Mouse (Mus musculus): Measurements from ENCODE around the gene Zdhhc22. TPM values are rescaled to one million over a fixed set of nuclear protein-coding genes. Genes with fewer than 3 reads are reported as not detected.

The Zdhhc22 gene
- total RNA-seq, 2 experiments from 2014 or later = not detected

DNA sequence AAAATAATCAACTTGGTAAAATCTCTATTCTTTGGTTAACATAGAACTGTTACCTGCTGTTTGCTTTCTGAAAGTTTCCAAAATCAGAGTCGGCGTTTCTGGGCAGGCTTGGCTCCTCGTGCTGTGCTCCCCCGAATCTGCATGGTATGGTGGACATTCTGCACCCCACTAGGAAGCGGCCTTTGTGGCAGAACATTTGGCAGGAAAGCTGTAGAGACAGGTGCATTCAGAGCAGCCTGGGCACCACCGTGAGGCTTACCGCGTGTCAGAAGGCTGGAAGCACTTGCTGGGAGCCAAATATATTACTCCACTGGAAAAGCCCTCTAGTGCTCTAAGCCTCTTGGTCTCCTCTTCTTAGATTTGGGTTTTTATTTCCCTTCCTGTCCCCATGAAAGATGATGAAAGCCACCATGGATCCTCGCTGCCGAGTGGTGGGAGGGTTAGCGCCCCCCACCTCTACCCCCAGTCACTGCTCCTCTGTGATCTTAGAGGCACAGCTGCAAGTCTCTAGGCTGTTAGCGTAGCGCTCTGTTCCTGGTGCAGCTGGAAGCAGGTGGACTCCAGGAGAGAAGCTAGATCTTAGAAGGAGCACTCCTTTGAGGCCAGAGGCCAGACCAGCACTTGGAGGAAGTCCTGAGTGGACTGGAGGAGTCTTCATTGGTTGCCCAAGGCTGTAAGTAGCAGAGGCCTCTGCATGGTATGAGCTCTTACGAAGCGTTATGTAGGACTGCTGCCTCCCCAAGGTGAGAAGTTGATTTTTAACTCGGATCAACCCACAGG, 25.8 kb downstream of the Zdhhc22 start:
- DNase-seq (ENCODE audit: low spot score in 2 of 2) = no peak

DNA sequence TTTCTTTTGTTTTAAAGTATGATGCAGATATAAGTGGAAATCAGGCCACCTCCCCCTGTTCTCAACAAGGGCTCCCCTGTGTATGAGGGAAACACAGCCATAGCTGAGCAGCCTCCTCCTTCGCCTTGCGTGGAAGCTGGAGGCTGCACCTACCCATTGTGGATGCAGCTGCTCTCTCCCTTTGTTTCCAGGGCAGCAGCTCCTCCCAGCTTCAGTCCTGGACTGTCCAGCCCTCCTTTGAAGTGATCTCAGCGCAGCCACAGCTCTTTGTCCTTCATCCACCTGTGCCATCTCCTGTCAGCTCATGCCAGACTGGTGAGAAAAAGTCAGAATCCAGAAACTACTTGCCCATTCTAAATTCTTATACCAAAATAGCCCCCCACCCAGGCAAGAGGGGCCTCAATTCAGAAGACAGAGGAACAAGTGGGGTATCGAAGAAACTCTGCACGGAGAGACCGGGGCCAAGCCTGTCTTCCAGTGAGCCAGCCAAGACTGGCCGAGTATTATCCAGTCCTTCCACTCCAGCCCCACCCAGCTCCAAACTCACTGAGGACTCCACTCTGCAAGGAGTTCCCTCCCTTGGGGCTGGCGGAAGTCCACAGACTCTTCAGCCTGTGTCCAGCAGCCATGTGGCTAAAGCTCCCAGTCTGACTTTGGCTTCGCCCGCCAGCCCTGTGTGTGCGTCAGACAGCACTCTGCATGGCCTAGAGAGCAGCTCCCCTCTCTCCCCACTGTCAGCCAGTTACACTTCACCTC, 28.5 kb downstream of the Zdhhc22 start:
- no peak for DNase-seq (ENCODE audit: low spot score in 2 of 2)

DNA sequence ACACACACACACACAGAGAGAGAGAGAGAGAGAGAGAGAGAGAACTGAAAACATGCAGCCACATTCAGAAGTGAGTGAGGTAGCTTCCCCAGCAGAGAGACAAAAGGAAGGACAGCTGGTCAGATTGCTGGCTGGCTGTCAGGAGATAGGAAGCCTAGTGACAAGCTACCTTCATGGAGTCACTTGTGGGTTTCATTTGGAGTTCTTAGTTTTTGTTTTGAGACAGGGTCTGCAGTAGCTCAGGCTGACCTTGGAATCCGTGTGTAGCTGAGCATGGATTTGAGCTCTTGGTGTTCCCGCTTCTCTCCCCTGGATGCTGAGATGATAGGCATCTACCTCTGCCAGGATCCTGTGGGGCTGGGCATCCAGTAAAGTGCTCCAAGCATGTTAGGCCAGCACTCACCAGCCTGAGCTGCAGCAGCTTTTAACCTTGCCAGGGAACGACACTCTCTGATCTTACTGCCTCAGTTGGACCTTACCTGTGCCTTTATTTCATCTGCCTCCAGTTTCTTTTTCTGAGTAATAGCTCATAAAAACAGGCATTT, 29.4 kb downstream of the Zdhhc22 start:
- no peak for DNase-seq (ENCODE audit: low spot score in 2 of 2)

DNA sequence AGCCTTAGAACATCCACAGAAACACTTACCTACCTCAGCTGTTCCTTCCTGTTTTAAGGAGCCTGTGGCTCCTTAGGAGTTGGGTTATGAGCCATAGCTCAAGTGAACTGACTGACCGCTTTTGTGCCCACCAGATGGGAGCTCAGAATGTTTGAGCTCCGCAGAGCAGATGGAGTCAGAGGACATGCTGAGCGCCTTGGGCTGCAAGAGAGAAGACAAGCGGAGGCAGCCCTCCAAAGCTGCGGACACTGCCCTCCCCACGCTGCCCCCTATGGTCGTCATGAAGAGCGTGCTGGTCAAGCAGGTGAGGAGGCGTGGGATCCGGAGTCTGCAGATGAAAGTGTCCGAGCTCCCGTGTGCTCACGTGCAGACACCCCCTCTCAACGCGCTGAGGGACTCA, 30.1 kb downstream of the Zdhhc22 start:
- DNase-seq (ENCODE audit: low spot score in 2 of 2) = no peak

DNA sequence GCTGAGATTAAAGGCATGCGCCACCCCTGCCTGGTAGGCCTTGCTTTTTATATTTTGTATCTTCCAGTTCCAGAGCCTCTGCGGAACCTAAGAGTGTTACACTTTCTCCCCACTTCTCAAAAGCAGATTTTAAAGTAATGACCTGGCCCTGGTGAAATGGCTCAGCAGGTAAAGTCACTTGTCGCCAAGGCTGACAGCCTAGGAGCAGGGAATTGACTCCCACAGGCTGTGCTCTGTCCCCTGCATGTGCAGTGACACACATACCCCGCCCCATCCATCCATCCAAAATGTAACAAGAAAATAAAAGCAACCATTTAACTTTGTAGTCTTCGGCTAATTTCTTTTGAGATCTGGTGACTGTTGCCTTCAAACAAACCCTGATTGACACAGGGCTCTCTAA, 30.6 kb downstream of the Zdhhc22 start:
- DNase-seq (ENCODE audit: low spot score in 2 of 2) = no peak

DNA sequence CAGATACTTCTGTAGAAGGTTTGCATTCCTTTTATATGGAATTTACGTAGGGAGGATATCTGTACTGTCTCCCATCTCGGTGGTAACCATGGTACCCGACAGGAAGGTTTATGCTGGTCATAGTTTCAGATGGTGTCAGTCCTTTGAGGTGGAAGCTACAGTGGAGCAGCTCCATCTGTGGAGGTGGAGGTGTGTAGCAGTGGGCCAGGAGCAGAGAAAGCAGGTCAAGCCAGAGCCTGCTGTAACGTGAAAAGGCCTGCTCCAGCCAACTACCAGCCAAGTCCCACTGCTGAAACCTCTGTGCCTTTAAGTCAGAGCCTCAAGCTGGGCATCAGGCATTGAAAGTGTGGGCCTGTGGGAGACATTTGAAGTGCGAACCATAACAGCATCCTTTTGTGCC, 31.7 kb downstream of the Zdhhc22 start:
- no peak for DNase-seq (ENCODE audit: low spot score in 2 of 2)

DNA sequence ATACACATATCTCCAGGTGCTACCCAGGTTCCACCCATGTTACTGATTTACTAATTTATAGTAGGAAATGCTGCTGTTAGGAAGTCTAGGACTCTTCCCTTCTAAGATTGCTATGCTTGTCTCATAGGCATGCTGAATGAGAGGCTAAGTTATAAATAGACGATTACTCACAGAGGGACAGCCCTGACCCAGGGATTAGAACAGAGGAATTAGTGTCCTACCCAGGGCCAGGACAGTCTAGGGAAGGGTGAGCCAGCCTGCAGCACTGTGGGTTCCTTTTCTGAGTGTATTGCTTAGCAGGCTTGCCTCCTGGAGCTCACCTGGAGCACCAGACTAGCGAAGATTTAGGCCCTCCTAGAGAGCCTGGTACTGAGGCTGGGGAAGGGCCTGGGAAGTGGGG, 34.3 kb downstream of the Zdhhc22 start:
- DNase-seq (ENCODE audit: low spot score in 2 of 2) = no peak

DNA sequence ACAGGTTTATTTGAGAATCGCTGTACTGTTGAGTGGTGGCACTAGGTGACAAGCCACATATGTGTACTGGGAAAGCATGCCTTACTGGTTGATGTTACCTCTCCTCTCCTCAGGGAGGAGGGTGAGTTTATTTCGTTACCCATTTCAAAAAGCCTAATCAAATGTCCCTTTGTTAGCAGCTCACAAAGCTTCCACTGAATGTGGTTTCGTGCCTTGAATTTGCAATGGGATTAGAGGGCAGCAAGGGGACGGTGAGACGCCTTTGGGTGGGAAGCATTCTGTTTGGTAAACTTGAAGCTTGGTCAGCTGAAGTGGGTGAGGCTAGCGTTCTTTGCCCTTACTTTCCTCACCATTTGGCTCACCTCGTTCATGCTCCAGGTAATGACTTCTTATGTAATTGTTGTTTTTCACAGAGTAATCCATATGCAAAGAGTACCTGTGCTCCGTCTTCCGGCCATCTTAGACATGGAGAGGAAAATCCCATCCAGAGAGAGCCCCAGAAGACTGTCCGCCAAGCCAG, 37.8 kb downstream of the Zdhhc22 start:
- no peak for DNase-seq (ENCODE audit: low spot score in 2 of 2)

DNA sequence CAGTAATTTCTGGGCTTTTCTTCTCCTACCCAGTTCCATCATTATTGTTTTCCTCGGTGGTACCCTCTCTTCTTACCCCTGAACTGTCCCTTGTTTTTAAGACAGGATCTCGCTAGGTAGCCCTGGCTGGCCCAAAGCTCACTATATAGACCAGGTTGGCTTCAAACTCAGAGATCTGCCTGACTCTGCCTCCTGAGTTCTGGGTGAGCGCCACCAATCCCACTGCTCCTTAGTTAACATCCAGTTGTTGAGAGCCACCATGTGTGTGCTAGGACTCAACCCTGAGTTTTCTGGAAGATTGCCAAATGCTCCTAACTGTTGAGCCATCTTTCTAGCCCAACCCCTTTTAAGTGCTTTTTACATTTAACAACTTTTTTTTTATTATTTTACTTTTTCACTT, 39.3 kb downstream of the Zdhhc22 start:
- no peak for DNase-seq (ENCODE audit: low spot score in 2 of 2)

DNA sequence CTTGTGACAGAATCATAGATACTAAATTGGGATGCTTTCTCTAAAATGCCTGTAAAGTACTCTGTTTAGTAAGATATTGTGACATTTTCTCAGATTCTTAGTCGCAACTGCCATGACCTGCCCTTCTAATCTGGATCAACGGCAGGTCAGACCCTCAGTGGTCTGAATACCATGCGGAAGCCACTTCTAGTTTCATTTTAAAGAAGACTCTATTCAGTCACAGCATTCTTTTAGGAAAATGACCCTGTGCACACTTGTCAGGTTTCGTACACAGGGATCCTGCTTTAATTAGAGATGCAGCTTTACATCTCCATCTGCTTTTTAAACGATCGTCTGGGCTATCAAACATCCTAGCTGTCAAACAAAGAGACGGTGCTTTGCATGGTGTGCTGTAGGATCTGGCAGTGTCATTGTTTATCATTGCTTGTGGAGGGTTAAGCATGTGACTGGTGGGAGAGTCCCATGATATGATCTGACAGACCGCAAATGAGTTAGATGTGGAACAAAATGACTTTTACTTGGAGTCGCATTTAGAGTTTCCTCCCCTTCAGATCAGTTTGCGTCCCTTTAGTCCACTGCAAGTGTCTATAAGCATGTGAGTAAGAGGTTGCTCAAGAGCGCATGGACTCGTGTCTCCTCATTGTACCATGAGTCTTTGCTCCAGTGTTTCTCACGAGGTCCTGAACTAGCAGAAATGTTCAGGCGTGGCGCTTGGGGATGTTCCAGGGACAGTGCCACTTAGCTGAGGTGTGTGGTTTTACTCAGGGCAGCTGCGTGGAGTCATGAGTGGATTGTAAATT, 39.9 kb downstream of the Zdhhc22 start:
- DNase-seq (ENCODE audit: low spot score in 2 of 2) = no peak

DNA sequence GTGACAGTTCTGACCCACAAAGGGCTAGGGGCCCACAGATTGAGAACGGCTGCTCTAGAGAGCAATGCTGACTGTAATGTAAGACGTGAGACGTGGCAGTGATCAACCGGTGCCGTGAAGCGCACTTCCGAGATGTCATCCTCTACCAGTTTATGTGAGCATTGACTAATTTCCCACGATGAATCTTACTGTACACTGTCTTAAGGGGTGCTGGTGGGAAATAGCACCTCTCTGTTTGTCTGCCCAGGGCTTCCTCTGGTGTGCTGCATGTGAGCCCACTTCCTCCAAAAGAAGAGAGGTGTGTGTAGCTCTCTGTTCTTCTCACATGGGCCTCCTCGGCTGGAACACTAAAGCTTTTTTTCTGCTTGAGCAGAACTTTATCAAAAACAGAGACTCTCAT, 40.7 kb downstream of the Zdhhc22 start:
- DNase-seq (ENCODE audit: low spot score in 2 of 2) = no peak

DNA sequence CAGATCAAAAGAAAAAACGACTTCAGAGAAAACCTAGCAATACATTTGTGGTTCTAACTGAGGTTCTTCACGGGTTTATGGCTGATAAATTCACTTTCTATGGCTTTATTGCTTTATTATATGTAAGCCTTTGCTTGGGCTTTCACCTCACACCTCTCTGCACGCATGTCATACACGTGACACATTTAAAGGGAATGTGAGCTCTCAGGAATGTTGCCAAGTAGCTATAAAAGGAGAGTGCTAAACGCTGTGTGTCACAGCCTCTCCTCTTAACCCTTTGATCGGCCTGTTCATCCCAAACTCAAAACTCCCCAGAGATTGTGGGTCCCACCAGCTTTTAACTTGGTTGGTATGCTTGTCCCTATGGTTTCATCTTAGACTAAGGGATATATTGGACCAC, 41.6 kb downstream of the Zdhhc22 start:
- DNase-seq (ENCODE audit: low spot score in 2 of 2) = no peak

DNA sequence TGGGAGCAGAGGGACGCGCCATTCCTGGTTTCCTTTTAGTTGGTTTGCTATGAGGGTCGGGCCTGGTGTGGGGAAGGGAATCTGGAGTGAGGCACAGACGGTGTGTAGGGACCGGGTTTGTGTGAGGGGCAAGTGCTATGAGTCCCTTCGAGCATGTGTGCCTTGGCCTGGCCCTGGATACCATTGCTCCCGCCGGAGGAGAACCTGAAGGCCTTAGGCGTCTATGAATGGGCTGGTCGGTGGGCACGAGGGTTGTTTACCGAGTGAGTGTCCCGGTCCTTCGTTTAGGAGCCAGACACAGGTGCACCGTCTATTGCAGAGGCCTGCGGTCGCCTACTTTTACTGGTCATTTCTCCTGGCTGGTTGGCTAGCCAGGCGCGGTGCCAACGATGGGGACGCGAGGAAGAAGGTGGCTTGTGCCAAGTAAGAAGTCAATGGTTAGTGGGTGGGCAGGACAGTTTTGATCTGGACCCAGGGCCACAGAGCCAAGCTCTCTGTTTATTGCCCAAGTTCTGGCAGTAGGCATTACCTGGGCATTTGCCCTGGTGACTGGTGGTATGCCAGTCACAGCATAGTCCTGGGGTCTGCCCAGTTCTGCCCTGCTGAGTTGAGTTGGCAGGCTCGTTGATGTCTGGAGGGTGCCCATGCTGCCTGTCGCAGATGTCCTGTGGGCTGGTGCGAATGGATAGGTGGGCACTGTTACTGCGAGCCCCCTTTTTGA, 42.4 kb downstream of the Zdhhc22 start:
- peak in 1 of 2 experiments; percentile 38 for DNase-seq (ENCODE audit: low spot score in 2 of 2)

DNA sequence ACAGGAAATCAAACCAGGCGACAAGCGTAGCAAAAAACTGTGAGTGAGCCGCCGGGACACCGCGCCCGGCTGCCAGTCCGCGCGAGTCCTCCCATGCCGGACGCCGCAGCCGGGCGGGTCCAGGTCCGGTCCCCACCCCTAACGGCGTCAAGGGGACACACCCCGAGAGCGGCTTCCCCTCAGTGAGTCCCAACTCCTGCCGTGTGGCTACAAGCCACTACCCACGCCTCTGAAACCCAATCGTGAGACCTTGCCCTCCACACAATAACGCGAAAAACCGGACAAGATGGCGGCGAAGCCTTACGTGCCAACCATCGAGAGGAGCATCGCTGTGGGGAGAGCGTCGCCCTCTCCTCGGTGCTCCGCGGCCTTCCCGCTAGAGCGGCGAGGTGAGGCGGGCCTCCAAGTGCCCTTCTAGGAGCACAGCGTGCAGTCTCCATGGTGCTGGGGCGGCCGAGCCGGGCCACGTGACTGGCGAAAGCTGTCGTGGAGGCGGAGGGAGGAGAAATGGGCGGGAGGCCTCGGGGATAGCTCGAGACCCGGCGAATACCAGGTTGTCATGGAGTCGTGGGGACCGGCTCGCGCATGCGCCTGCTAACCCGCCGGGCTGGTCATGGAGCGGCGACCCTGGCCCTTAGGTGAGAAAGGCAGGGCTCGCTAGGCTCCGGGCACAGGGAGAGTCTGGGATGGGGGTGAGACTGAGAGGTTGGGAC, 43.2 kb downstream of the Zdhhc22 start, which contains the start of gene Cipc:
TSS of gene Cipc (plus strand) at position 182 of the 713 bp plus-strand sequence.
- DNase-seq (ENCODE audit: low spot score in 2 of 2) = peak; percentile 93 to 98

DNA sequence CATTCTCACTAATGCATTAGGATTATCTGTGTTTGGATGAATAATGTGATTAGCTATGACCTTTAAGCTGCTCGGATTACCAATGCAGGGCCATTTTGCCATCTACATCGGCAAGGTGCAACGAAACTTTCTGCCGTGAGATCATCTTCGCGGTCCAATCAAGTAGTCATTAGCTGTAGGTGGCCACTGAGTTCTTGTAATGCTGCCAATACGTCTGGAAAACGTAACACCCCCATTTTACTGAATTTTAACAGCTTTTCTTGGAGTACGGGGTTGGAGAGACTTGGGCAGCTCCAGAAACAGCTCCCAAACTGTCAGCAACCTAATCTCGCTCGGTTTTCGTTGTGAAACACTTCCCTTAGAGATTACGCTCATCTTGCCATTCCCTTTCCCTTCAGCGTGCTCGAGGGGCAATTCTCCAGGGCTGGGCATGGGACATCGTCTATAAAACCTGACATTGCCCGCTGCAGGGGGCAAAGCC, 43.9 kb downstream of the Zdhhc22 start:
- no peak for DNase-seq (ENCODE audit: low spot score in 2 of 2)

DNA sequence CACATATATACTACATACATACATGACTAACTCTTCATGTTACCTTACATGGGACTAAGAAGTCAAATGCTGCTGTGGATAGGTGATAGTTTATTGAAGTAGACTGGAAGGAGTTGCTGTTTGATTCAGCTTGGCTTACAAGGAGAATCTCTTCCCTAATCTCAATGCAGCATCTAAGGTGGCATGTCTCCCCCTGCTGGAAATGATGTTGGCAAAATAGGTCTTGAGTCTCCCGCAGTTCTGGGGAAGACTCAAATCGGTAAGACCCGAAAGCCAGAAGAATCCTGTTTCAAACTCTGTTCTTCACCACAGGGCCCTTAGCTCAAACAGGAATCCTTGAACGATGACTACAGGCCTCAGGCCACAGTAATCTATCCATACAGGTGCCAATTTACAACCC, 45.1 kb downstream of the Zdhhc22 start:
- DNase-seq (ENCODE audit: low spot score in 2 of 2) = peak in 1 of 2 experiments; percentile 62

DNA sequence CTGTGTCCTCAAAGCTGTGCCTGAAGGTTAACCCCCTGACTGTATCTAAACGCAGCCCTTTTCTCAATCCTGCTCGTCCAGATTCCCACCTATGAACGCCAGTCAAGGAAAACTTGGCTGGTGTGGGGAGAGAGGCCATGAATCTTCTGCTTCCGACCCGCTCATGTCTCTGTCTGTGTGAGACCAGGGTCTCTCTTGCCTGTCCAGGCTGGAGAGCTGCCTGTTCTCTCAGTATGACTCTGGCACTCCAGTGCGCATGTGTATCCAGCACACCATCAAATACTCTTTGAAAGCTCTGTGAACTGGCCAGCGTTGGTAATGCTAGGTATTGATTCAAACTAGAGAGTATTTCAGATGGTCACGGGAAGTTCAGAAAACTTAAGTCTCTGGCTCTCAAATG, 46.8 kb downstream of the Zdhhc22 start:
- no peak for DNase-seq (ENCODE audit: low spot score in 2 of 2)

DNA sequence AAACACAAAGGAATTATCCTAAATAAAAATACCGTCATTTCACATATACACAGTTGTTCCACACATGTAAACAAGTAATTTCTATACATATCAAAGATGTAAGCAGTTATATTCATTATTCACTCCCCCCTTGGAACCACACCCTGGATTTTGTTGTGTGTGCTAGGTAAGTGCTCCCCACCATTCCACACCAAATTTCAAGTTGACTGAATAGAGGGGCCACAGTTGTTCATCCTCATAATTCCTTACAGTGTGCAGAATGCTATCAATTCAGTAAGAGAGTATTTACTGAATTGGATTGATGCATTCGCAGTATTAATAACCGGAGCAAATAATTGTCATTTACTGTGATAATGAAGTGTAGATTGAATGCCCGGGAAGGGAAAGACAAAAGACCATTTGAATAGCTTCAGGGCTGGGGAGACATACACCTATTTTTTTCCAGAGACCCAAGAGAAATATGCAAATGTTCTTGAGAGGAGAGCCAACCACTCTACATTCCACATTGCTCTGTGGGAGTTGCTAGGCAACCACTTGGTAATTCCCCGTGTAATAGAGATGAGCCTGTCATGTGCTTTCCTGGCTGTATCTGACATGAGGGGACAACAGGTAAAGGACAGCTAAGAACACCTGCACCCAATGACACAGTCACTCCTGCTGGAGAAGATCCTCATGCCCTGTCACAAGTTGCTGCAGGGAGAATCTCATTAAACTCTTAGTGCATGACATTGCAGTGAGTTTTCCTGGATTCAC, 48.3 kb downstream of the Zdhhc22 start:
- no peak for DNase-seq (ENCODE audit: low spot score in 2 of 2)

DNA sequence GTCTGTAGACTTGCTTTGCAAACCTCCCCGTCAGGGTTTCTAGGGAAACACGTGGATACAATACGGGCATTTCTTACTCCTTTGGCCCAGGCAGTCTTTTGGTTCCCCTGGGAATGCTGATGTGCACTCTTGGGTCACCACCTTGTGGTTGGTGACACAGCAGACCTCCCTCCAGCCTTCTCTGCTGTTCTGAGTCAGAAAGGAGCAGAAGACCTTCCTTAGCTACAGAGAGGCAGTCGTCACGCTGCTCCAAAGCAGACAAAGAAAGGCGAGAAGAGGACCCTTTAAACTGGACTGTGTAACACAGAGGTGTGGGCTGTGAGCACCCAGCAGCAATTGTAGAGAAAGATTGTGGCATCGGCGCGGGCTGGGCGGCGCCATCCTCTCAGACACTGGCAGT, 49.1 kb downstream of the Zdhhc22 start:
- DNase-seq (ENCODE audit: low spot score in 2 of 2) = no peak
